Mouse (Mus musculus) left cerebral cortex, adult 2 months (tissue): ENCODE data around the gene Morn3. TPM values are rescaled to one million over a fixed set of nuclear protein-coding genes. Genes with fewer than 3 reads are reported as not detected.

Experiments
- DNase-seq, 2 experiments: peaks; one replicate each; pipeline ENCODE4 v3.0.0; 2021 to 2022; ENCODE audit warnings: low spot score in 2 of 2, mixed read lengths in 1 of 2; ENCODE audit errors: extremely low spot score in 1 of 2
- H3K27ac ChIP-seq: fragments of 200-600 bp; 2 replicates; pipeline ENCODE4 v1.8.1; 2022
- H3K4me3 ChIP-seq: fragments of 200-600 bp; 2 replicates; pipeline ENCODE4 v1.8.1; 2022
- CTCF ChIP-seq: fragments of 200-600 bp; IDR thresholded peaks from 2 replicates; pipeline ENCODE4 v1.8.1; 2022; ENCODE audit warnings: antibody characterized with exemption, mild to moderate bottlenecking, moderate library complexity
- intact Hi-C: fragments of 180-260 bp; cut with DNase I; formaldehyde crosslinking; loops from one replicate; pipeline ENCODE4 v1.15.1; 2025
- long read RNA-seq, 2 experiments: library from polyadenylated mRNA; stranded (forward); transcript quantifications; one replicate each; pipeline ENCODE4 v2.0.0; 2021; ENCODE audit warnings: borderline mapping rate in 2 of 2
- total RNA-seq, 2 experiments: library from RNA; stranded (reverse); gene quantifications; 2 replicates each; pipeline ENCODE4 v1.2.3; 2021

Gene Morn3
- not detected for total RNA-seq
- long read RNA-seq, experiment 1 = 0 reads
- long read RNA-seq, experiment 2 = 0 reads

GRCm38 (mm10) chr5:123046916-123047315 lies at the start of gene Morn3:
Gene Morn3 (minus strand): TSS chr5:123047016.
- DNase-seq = no peak
- no peak within 1 kb of the TSS for H3K27ac ChIP-seq
- intact Hi-C loops = loop anchor here (1.0 to 2.0 kb wide), 2 partner anchors 79 to 122 kb away; no protein-coding TSS in a partner anchor
- no peak for TF ChIP-seq CTCF
- no peak within 1 kb of the TSS for H3K4me3 ChIP-seq

- H3K4me3 ChIP-seq = no peak overlapping the region
- H3K27ac ChIP-seq = no peak overlapping the region
- TF ChIP-seq CTCF = no peak
- DNase-seq = no peak
- intact Hi-C loops = no loop called here
Measured at GRCm38 (mm10) chr5:123096299-123096698, 49.5 kb upstream of the Morn3 start.

GRCm38 (mm10) chr5:123094238-123094991 lies 47.6 kb upstream of the Morn3 start:
- intact Hi-C loops = no loop called here
- no peak for DNase-seq
- peak overlapping the region; percentile 13; the same call in 1 of the 2 replicates for H3K4me3 ChIP-seq
- TF ChIP-seq CTCF = no peak
- H3K27ac ChIP-seq = no peak overlapping the region

GRCm38 (mm10) chr5:123093077-123093633 lies 46.3 kb upstream of the Morn3 start:
- Histone ChIP-seq H3K27ac (no peak overlapping the region), H3K4me3 (no peak overlapping the region)
- DNase-seq = no peak
- intact Hi-C loops = no loop called here
- no peak for TF ChIP-seq CTCF

GRCm38 (mm10) chr5:123090560-123091306 lies 43.9 kb upstream of the Morn3 start:
- Histone ChIP-seq H3K4me3 (no peak overlapping the region), H3K27ac (no peak overlapping the region)
- intact Hi-C loops = no loop called here
- no peak for TF ChIP-seq CTCF
- DNase-seq = no peak

- Histone ChIP-seq H3K27ac (no peak overlapping the region), H3K4me3 (no peak overlapping the region)
- no peak for DNase-seq
- intact Hi-C loops = no loop called here
- no peak for TF ChIP-seq CTCF
Measured at GRCm38 (mm10) chr5:123088784-123089183, 42.0 kb upstream of the Morn3 start.

GRCm38 (mm10) chr5:123086501-123086900 lies 39.7 kb upstream of the Morn3 start:
- TF ChIP-seq CTCF = no peak
- no peak for DNase-seq
- no peak overlapping the region for H3K4me3 ChIP-seq
- no peak overlapping the region for H3K27ac ChIP-seq
- intact Hi-C loops = no loop called here

- intact Hi-C loops = no loop called here
- no peak overlapping the region for H3K27ac ChIP-seq
- TF ChIP-seq CTCF = no peak
- no peak overlapping the region for H3K4me3 ChIP-seq
- DNase-seq = no peak
Measured at GRCm38 (mm10) chr5:123083340-123084050, 36.7 kb upstream of the Morn3 start.

GRCm38 (mm10) chr5:123080510-123080909 lies 33.7 kb upstream of the Morn3 start:
- no peak overlapping the region for H3K4me3 ChIP-seq
- no peak; the same call in 1 of the 2 replicates for TF ChIP-seq CTCF
- intact Hi-C loops = no loop called here
- DNase-seq = no peak
- H3K27ac ChIP-seq = no peak overlapping the region

GRCm38 (mm10) chr5:123080041-123080440 lies 33.2 kb upstream of the Morn3 start:
- no peak overlapping the region for H3K27ac ChIP-seq
- intact Hi-C loops = no loop called here
- DNase-seq = no peak
- TF ChIP-seq CTCF = no peak
- H3K4me3 ChIP-seq = no peak overlapping the region

GRCm38 (mm10) chr5:123079568-123079967 lies 32.8 kb upstream of the Morn3 start:
- TF ChIP-seq CTCF = no peak
- DNase-seq = no peak
- H3K4me3 ChIP-seq = no peak overlapping the region
- intact Hi-C loops = loop anchor here (5.0 kb wide), 1 partner anchor 38 kb away; no protein-coding TSS in a partner anchor
- no peak overlapping the region for H3K27ac ChIP-seq
